Mouse (Mus musculus): ENCODE data around the gene Krt39. TPM values are rescaled to one million over a fixed set of nuclear protein-coding genes. Genes with fewer than 3 reads are reported as not detected.

Gene Krt39
- not detected in 2 replicates for polyA plus RNA-seq (2016; fragmentation: Nextera tagmentation; extraction: Ambion mirVana)

DNA sequence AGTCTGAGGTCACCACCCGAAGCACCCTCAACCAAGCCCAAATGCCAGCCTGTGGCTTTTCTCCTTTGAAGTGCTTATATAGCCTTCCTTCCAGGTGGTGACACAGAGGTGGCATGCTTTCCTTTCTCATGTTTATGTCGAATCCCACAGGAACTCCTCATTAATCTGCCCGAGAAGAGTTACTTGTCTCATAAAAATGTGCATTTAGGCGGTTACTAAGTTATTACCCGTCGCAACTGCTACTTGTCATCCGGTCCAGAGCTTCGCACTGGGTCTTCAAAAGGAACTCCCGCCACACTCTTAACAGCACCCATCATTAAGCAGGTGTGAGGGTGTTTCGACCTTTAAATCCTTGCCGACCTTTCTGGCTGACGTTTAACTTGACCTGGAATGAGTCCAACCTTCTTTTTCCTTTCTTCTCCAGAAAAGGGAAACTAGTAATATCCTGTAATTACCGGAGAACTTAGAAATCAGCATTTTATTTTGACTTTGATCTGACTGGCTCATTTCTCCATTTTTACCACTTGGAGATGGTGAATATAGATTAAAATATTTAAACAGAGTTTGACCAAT lies at the start of gene Krt39:
Krt39 (minus strand) TSS at position 51 of the 573 bp plus-strand sequence.
- WGBS, result 94% methylated on average over 13 of the region's 13 CpGs
- ATAC-seq (ENCODE audit: low FRiP score, low read depth), result no peak
- Histone ChIP-seq H3K27me3 (no peaks in the 10 kb centered on the region), H3K4me2 (replicated peaks) (no peak within 1 kb of the TSS), H3K27ac (replicated peaks) (no peak within 1 kb of the TSS), H3K36me3 (no peaks in the 10 kb centered on the region), H3K9ac (replicated peaks) (no peak within 1 kb of the TSS), H3K9me3 (no peaks in the 10 kb centered on the region), H3K4me3 (no peak within 1 kb of the TSS), H3K4me1 (no peaks in the 10 kb centered on the region)

DNA sequence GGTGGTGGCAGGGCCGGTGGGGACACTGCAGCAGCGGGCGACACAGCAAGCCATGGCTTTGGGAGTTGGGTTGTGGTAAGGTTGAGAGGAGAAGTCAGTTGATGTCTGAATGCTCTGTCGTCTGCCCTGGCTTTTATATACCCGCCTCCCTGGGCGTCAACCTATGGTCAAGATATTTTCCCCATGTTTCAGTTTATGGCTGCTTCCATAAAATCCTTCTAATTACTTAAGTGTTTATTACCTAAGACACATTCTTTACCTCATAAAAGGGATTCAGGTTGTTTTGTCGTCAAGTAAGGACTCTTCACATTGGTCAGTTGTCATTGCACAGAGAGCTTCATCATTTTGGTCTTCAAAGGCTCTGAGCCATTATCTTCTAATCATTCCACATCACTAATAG lies 45.4 kb upstream of the Krt39 start, which contains the start of gene Krtap3-1:
Krtap3-1 (minus strand) TSS at position 101 of the 400 bp plus-strand sequence.
- Histone ChIP-seq H3K9ac (replicated peaks) (no peak within 1 kb of the TSS), H3K27me3 (no peaks in the 10 kb centered on the region), H3K4me2 (replicated peaks) (no peak within 1 kb of the TSS), H3K9me3 (no peaks in the 10 kb centered on the region), H3K36me3 (no peaks in the 10 kb centered on the region), H3K4me3 (no peak within 1 kb of the TSS), H3K27ac (replicated peaks) (no peak within 1 kb of the TSS), H3K4me1 (no peaks in the 10 kb centered on the region)
- ATAC-seq (ENCODE audit: low FRiP score, low read depth), result no peak
- 92% methylated on average over 7 of the region's 7 CpGs for WGBS

DNA sequence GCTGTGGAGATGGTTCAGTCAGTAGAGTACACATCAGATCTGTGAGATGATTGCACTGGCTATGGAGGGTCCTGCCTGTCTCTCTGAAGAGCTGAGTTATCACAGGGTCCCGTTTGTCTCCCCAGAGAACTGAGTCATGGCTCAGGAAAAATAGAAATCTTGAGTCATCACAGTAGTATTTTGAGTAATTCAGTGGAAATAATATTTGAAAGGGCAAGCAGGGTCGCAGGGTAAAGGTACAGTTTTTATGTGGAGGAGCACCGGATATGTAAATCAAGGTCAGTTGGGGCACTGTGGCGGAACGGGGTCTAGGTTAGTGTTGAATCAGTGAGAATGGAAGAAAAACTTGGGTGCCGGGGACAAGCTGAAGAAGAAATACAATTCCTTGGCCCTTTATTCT lies 41.4 kb upstream of the Krt39 start:
- H3K36me3 ChIP-seq, result no peaks in the 10 kb centered on the region
- H3K27me3 ChIP-seq, result no peaks in the 10 kb centered on the region
- H3K4me1 ChIP-seq, result no peaks in the 10 kb centered on the region
- WGBS, result 77% methylated on average over 6 of the region's 6 CpGs
- H3K9ac ChIP-seq (replicated peaks), result no peak overlapping the region
- H3K9me3 ChIP-seq, result no peaks in the 10 kb centered on the region
- ATAC-seq (ENCODE audit: low FRiP score, low read depth), result no peak
- no peak overlapping the region for H3K27ac ChIP-seq (replicated peaks)
- H3K4me2 ChIP-seq (replicated peaks), result no peak overlapping the region
- H3K4me3 ChIP-seq, result no peak overlapping the region

- WGBS, result 93% methylated on average over 9 of the region's 9 CpGs
- ATAC-seq (ENCODE audit: low FRiP score, low read depth), result no peak
Measured at GRCm38 (mm10) chr11:99559366-99559765, 38.2 kb upstream of the Krt39 start, which contains the start of gene Gm11939. Gene Gm11939, minus strand, starts transcription at chr11:99559466.

GRCm38 (mm10) chr11:99557976-99558745 lies 37.0 kb upstream of the Krt39 start:
- H3K9ac ChIP-seq (replicated peaks), result no peak overlapping the region
- H3K4me3 ChIP-seq, result no peak overlapping the region
- WGBS, result 84% methylated on average over 3 of the region's 3 CpGs
- no peak overlapping the region for H3K4me2 ChIP-seq (replicated peaks)
- ATAC-seq (ENCODE audit: low FRiP score, low read depth), result no peak
- no peaks in the 10 kb centered on the region for H3K27me3 ChIP-seq
- no peaks in the 10 kb centered on the region for H3K4me1 ChIP-seq
- H3K27ac ChIP-seq (replicated peaks), result no peak overlapping the region
- H3K36me3 ChIP-seq, result no peaks in the 10 kb centered on the region
- H3K9me3 ChIP-seq, result no peaks in the 10 kb centered on the region

More at GRCm38 (mm10) chr11:99559366-99559765, 38.2 kb upstream of the Krt39 start, which contains the start of gene Gm11939:
- no peak within 1 kb of the TSS for H3K4me2 ChIP-seq (replicated peaks)
- H3K4me1 ChIP-seq, result no peaks in the 10 kb centered on the region
- no peak within 1 kb of the TSS for H3K9ac ChIP-seq (replicated peaks)
- H3K27ac ChIP-seq (replicated peaks), result no peak within 1 kb of the TSS
- H3K36me3 ChIP-seq, result no peaks in the 10 kb centered on the region
- no peak within 1 kb of the TSS for H3K4me3 ChIP-seq
- H3K27me3 ChIP-seq, result no peaks in the 10 kb centered on the region
- H3K9me3 ChIP-seq, result no peaks in the 10 kb centered on the region

GRCm38 (mm10) chr11:99556753-99557152 lies 35.6 kb upstream of the Krt39 start, which contains the start of gene Krtap3-2:
Gene Krtap3-2, minus strand, starts transcription at chr11:99556853.
- H3K4me1 ChIP-seq, result no peaks in the 10 kb centered on the region
- 88% methylated on average over 2 of the region's 2 CpGs for WGBS
- ATAC-seq (ENCODE audit: low FRiP score, low read depth), result no peak
- no peaks in the 10 kb centered on the region for H3K9me3 ChIP-seq
- no peak within 1 kb of the TSS for H3K4me3 ChIP-seq
- H3K27me3 ChIP-seq, result no peaks in the 10 kb centered on the region
- H3K4me2 ChIP-seq (replicated peaks), result no peak within 1 kb of the TSS
- no peak within 1 kb of the TSS for H3K9ac ChIP-seq (replicated peaks)
- H3K27ac ChIP-seq (replicated peaks), result no peak within 1 kb of the TSS
- H3K36me3 ChIP-seq, result no peaks in the 10 kb centered on the region

- H3K4me2 ChIP-seq (replicated peaks), result no peak overlapping the region
- no peaks in the 10 kb centered on the region for H3K4me1 ChIP-seq
- H3K4me3 ChIP-seq, result no peak overlapping the region
- H3K36me3 ChIP-seq, result no peaks in the 10 kb centered on the region
- no peak overlapping the region for H3K9ac ChIP-seq (replicated peaks)
- no peak for ATAC-seq (ENCODE audit: low FRiP score, low read depth)
- WGBS, result 86% methylated on average over 2 of the region's 2 CpGs
- H3K9me3 ChIP-seq, result no peaks in the 10 kb centered on the region
- no peak overlapping the region for H3K27ac ChIP-seq (replicated peaks)
- no peaks in the 10 kb centered on the region for H3K27me3 ChIP-seq
Measured at GRCm38 (mm10) chr11:99556195-99556594, 35.1 kb upstream of the Krt39 start.

DNA sequence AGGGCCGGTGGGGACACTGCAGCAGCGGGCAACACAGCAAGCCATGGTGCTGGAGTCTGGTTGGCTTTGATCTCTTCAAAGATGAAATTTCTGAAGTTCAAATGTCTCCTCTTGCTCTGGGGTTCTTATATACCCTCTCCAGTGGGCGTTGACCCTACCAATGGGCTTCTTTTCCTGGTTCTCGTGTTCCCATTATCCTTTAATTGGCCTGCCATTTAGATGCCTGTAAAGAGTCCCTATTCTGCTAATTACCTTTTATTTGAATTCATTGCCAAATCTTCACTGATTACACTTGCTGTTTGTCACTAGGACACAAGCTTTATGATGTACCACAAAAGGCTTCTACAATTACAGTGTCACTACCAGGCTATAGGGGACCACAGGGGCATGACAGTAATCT lies 29.6 kb upstream of the Krt39 start, which contains the start of gene Krtap3-3:
Krtap3-3 (minus strand) TSS at position 101 of the 400 bp plus-strand sequence.
- H3K9me3 ChIP-seq, result no peaks in the 10 kb centered on the region
- WGBS, result 73% methylated on average over 4 of the region's 4 CpGs
- H3K4me2 ChIP-seq (replicated peaks), result no peak within 1 kb of the TSS
- no peaks in the 10 kb centered on the region for H3K27me3 ChIP-seq
- H3K9ac ChIP-seq (replicated peaks), result no peak within 1 kb of the TSS
- no peaks in the 10 kb centered on the region for H3K36me3 ChIP-seq
- no peak within 1 kb of the TSS for H3K4me3 ChIP-seq
- ATAC-seq (ENCODE audit: low FRiP score, low read depth), result no peak
- H3K27ac ChIP-seq (replicated peaks), result no peak within 1 kb of the TSS
- no peaks in the 10 kb centered on the region for H3K4me1 ChIP-seq

- Histone ChIP-seq H3K36me3 (no peaks in the 10 kb centered on the region), H3K27ac (replicated peaks) (no peak overlapping the region), H3K4me2 (replicated peaks) (no peak overlapping the region), H3K9me3 (no peaks in the 10 kb centered on the region), H3K9ac (replicated peaks) (no peak overlapping the region), H3K4me1 (no peaks in the 10 kb centered on the region), H3K4me3 (no peak overlapping the region), H3K27me3 (no peaks in the 10 kb centered on the region)
- ATAC-seq (ENCODE audit: low FRiP score, low read depth), result no peak
Measured at GRCm38 (mm10) chr11:99547892-99548291, 26.8 kb upstream of the Krt39 start.

DNA sequence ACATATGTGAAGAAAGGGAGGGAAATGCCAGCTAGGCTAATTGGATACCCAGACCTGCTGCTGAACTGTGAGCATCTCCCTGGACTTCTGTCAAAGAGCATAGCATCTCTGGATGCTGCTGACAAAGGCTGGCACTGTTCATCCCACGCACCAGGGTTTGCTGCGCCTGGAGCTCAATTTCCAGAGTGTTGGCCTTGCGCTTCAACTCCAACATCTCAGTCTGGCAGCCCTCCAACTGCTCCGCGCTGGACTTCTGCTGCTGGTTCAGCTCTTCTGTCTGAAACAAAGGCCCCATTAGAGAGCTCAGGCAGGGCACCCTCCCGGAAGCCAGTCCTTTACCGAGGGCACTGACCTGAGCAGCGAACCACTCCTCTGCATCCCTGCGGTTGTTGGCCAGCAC lies 18.6 kb upstream of the Krt39 start:
- Histone ChIP-seq H3K4me2 (replicated peaks) (no peak overlapping the region), H3K27me3 (no peaks in the 10 kb centered on the region), H3K4me1 (0 out of 2 replicates have a peak, but pooled peaks cover 7% of the 10 kb centered on the region), H3K9me3 (no peaks in the 10 kb centered on the region), H3K27ac (replicated peaks) (no peak overlapping the region), H3K4me3 (no peak overlapping the region), H3K36me3 (no peaks in the 10 kb centered on the region), H3K9ac (replicated peaks) (no peak overlapping the region)
- no peak for ATAC-seq (ENCODE audit: low FRiP score, low read depth)
- 75% methylated on average over 9 of the region's 9 CpGs for WGBS

DNA sequence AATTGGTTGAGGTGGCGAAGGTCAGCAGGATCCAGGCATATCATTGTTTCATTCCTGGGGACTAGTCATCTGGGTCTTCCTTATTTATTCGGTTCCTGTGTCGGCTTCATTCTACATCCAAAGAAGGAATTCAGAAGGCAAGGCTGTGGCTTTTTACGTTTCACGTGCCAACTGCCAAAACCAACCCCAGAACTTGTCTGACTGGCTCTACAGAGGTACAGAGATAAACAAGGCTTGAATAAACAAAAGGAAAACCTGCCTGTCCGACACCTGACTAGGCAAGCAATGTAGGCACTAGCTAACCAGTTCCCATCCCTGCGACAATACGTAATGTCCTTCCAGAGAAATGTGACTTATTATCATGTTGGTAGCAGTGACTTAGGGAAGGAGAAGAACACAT lies 7.0 kb downstream of the Krt39 start:
- Histone ChIP-seq H3K4me3 (no peak overlapping the region), H3K27ac (replicated peaks) (no peak overlapping the region), H3K27me3 (no peaks in the 10 kb centered on the region), H3K4me1 (no peaks in the 10 kb centered on the region), H3K9ac (replicated peaks) (no peak overlapping the region), H3K36me3 (no peaks in the 10 kb centered on the region), H3K9me3 (no peaks in the 10 kb centered on the region), H3K4me2 (replicated peaks) (no peak overlapping the region)
- no peak for ATAC-seq (ENCODE audit: low FRiP score, low read depth)
- 85% methylated on average over 8 of the region's 8 CpGs for whole genome bisulfite sequencing

DNA sequence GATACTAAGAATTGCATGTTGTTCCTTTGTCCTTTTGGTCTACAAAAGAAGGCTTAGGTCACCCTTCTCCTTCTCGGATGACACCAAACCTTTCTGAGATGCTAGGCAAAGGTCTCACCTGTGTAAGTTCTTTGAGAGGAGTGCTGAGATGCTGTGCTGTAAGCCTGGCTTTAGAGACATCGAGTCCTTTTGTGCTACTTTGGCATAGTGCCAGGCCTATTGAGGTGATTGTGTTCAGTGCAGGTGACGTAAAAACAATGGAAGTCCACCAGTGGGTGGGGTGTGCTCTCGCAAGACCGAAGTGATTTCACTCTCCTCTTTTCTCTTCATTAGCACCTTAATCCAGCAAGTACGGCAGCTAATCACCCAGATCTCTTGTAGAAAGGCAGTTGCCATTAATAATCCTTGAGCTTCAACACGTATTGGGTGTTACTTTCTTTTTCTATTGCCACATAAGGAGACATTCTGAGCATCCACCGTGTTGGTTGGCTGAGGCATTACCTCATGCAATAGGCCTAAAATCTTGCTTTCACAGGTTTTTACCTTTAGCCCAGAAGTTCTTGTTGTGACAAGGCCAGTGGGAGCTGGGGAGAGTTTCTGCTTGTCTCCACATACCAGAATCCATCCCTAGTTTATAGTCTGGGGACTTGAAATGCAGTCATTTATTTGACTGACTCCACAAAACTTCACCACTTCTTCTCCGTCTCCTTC lies 20.9 kb downstream of the Krt39 start:
- no peak overlapping the region for H3K4me3 ChIP-seq
- 81% methylated on average over 9 of the region's 9 CpGs for WGBS
- no peak for ATAC-seq (ENCODE audit: low FRiP score, low read depth)

More for the DNA sequence above, 20.9 kb downstream of the Krt39 start:
- H3K27ac ChIP-seq (replicated peaks), result no peak overlapping the region
- H3K36me3 ChIP-seq, result no peaks in the 10 kb centered on the region
- H3K9me3 ChIP-seq, result no peaks in the 10 kb centered on the region
- H3K9ac ChIP-seq (replicated peaks), result no peak overlapping the region
- H3K4me2 ChIP-seq (replicated peaks), result no peak overlapping the region
- peaks cover 3% of the 10 kb centered on the region; the same call in 1 of the 2 replicates for H3K4me1 ChIP-seq
- no peaks in the 10 kb centered on the region for H3K27me3 ChIP-seq
